9 mouse cellular contexts compared by ENCODE assay signal in the genomic region with DNA sequence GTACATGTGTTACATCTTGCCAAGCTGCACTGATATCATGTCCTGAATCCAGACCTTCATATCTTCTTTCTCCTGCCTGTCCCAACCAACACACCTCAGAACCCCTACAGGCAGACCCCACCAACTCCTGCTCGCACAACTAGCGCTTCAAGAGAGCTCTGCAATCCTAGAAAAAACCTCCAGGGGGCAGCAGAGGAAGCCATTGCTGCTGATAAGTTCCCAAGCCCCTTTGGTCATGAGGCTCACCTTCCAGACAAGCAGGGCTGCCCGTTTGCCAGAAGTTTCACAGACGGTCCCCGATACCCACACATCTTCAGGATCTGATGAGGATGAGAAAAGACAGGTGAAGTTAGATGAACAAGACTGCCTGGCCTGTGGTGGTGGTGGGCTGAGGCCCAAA. TPM values are rescaled to one million over a fixed set of nuclear protein-coding genes. Genes with fewer than 3 reads are reported as not detected.
DNase-seq lines count a peak whose midpoint lies in the region; ATAC-seq lines count a peak whose summit lies in the region.
"Had no signal": no experiment of that assay in that cellular context is flagged by ENCODE, and none has a peak within 500 bp of the region (broad histone marks: within the 10 kb centered on the region; RNA-seq: fewer than 3 reads in every experiment).

No protein-coding gene starts in this region.

- H3K9ac ChIP-seq in intestine, embryonic 14.5 days (ENCODE audit: low read length), result no peak overlapping the region
- H3K9ac ChIP-seq in intestine, embryonic 16.5 days (ENCODE audit: low read depth, low read length), result no peak overlapping the region
- H3K9ac ChIP-seq in forebrain, embryonic 11.5 days (ENCODE audit: low read length), result no peak overlapping the region
- peak overlapping the region; percentile 12; the same call in 1 of the 2 replicates for H3K9ac ChIP-seq in limb, embryonic 12.5 days (replicated peaks)
- H3K9ac ChIP-seq in neural tube, embryonic 11.5 days (ENCODE audit: low read length), result no peak overlapping the region

- H3K4me1 ChIP-seq in intestine, embryonic 14.5 days (replicated peaks; ENCODE audit: control insufficient read depth, insufficient read depth, low read length), result no peaks in the 10 kb centered on the region; the same call in 1 of the 2 replicates
- H3K4me1 ChIP-seq in intestine, embryonic 16.5 days (ENCODE audit: control insufficient read depth, insufficient read depth, low read length), result peaks cover 7% of the 10 kb centered on the region; the same call in 1 of the 2 replicates
- H3K4me1 ChIP-seq in forebrain, embryonic 11.5 days (replicated peaks; ENCODE audit: control insufficient read depth, insufficient read depth, low read length), result 0 out of 2 replicates have a peak, but pooled peaks cover 8% of the 10 kb centered on the region
- H3K4me1 ChIP-seq in limb, embryonic 12.5 days (replicated peaks), result peaks cover 12% of the 10 kb centered on the region
- H3K4me1 ChIP-seq in neural tube, embryonic 11.5 days (ENCODE audit: control insufficient read depth, insufficient read depth, low read length), result peaks cover 5% of the 10 kb centered on the region; the same call in 1 of the 2 replicates

- no peak overlapping the region for H3K4me3 ChIP-seq in intestine, embryonic 14.5 days (ENCODE audit: low read depth, low read length)
- H3K4me3 ChIP-seq in intestine, embryonic 16.5 days (ENCODE audit: low read length), result no peak overlapping the region
- H3K4me3 ChIP-seq in forebrain, embryonic 11.5 days (ENCODE audit: low read depth, low read length), result no peak overlapping the region
- no peak overlapping the region for H3K4me3 ChIP-seq in limb, embryonic 12.5 days (replicated peaks)
- H3K4me3 ChIP-seq in neural tube, embryonic 11.5 days (ENCODE audit: low read depth, low read length), result no peak overlapping the region
- H3K4me3 ChIP-seq: myocyte had no signal

- H3K9me3 ChIP-seq in intestine, embryonic 14.5 days (ENCODE audit: control insufficient read depth, low read length), result no peaks in the 10 kb centered on the region
- H3K9me3 ChIP-seq in intestine, embryonic 16.5 days (ENCODE audit: control insufficient read depth, low read length), result no peaks in the 10 kb centered on the region
- H3K9me3 ChIP-seq in forebrain, embryonic 11.5 days (ENCODE audit: control insufficient read depth, low read length), result no peaks in the 10 kb centered on the region
- no peaks in the 10 kb centered on the region for H3K9me3 ChIP-seq in limb, embryonic 12.5 days
- H3K9me3 ChIP-seq in neural tube, embryonic 11.5 days (ENCODE audit: control insufficient read depth, low read length), result no peaks in the 10 kb centered on the region

- H3K36me3 ChIP-seq in intestine, embryonic 14.5 days (ENCODE audit: control insufficient read depth, insufficient read depth, low read length), result no peaks in the 10 kb centered on the region
- no peaks in the 10 kb centered on the region for H3K36me3 ChIP-seq in intestine, embryonic 16.5 days (ENCODE audit: control insufficient read depth, insufficient read depth, low read length)
- no peaks in the 10 kb centered on the region for H3K36me3 ChIP-seq in forebrain, embryonic 11.5 days (ENCODE audit: control insufficient read depth, insufficient read depth, low read length)
- H3K36me3 ChIP-seq in limb, embryonic 12.5 days, result no peaks in the 10 kb centered on the region
- H3K36me3 ChIP-seq in neural tube, embryonic 11.5 days (ENCODE audit: control insufficient read depth, insufficient read depth, low read length), result no peaks in the 10 kb centered on the region

- H3K27ac ChIP-seq in intestine, embryonic 14.5 days (ENCODE audit: low read depth), result no peak overlapping the region
- no peak overlapping the region for H3K27ac ChIP-seq in intestine, embryonic 16.5 days (ENCODE audit: low read length)
- H3K27ac ChIP-seq in forebrain, embryonic 11.5 days (ENCODE audit: low read depth, low read length), result no peak overlapping the region
- no peak overlapping the region for H3K27ac ChIP-seq in limb, embryonic 12.5 days
- H3K27ac ChIP-seq in neural tube, embryonic 11.5 days (ENCODE audit: low read depth, low read length), result no peak overlapping the region

- 5% methylated on average over 5 of the region's 5 CpGs for WGBS in intestine, embryonic 14.5 days
- 8% methylated on average over 5 of the region's 5 CpGs for WGBS in intestine, embryonic 16.5 days
- WGBS in forebrain, embryonic 11.5 days, result 9% methylated on average over 5 of the region's 5 CpGs
- 7% methylated on average over 5 of the region's 5 CpGs for WGBS in limb, embryonic 12.5 days
- 10% methylated on average over 5 of the region's 5 CpGs for WGBS in neural tube, embryonic 11.5 days

- no peak for ATAC-seq in intestine, embryonic 14.5 days (replicated peaks; ENCODE audit: low FRiP score, low TSS enrichment, low read depth)
- ATAC-seq in intestine, embryonic 16.5 days, result no peak
- peak; percentile 30; the same call in 1 of the 2 replicates for ATAC-seq in forebrain, embryonic 11.5 days (replicated peaks; ENCODE audit: low FRiP score)
- ATAC-seq in limb, embryonic 12.5 days (ENCODE audit: insufficient number of reproducible peaks, insufficient read depth, low FRiP score, low TSS enrichment, low read depth), result no peak
- ATAC-seq in neural tube, embryonic 11.5 days (ENCODE audit: insufficient read depth, low FRiP score, low TSS enrichment), result no peak

- H3K4me2 ChIP-seq in intestine, embryonic 14.5 days (ENCODE audit: low read length), result no peak overlapping the region
- H3K4me2 ChIP-seq in intestine, embryonic 16.5 days (ENCODE audit: low read depth, low read length), result no peak overlapping the region
- no peak overlapping the region for H3K4me2 ChIP-seq in forebrain, embryonic 11.5 days (ENCODE audit: low read depth, low read length, severe bottlenecking)
- H3K4me2 ChIP-seq in limb, embryonic 12.5 days, result no peak overlapping the region
- no peak overlapping the region for H3K4me2 ChIP-seq in neural tube, embryonic 11.5 days (ENCODE audit: low read depth)

- peaks cover 36% of the 10 kb centered on the region for H3K27me3 ChIP-seq in intestine, embryonic 14.5 days (replicated peaks; ENCODE audit: control insufficient read depth, insufficient read depth, low read length)
- peaks cover 22% of the 10 kb centered on the region for H3K27me3 ChIP-seq in intestine, embryonic 16.5 days (replicated peaks; ENCODE audit: control insufficient read depth, insufficient read depth, low read length)
- peaks cover 30% of the 10 kb centered on the region for H3K27me3 ChIP-seq in forebrain, embryonic 11.5 days (ENCODE audit: control insufficient read depth, insufficient read depth, low read length)
- peaks cover 68% of the 10 kb centered on the region for H3K27me3 ChIP-seq in limb, embryonic 12.5 days
- peaks cover 31% of the 10 kb centered on the region for H3K27me3 ChIP-seq in neural tube, embryonic 11.5 days (ENCODE audit: control insufficient read depth, insufficient read depth, low read length)

- peak; percentile 95 for DNase-seq in intestine, embryonic 14.5 days (ENCODE audit: low spot score)
- peak; percentile 38 for DNase-seq in c-Kit-negative CD71-positive TER-119-positive erythroid progenitor cells, embryonic 14.5 days (ENCODE audit: low read depth, low spot score)
- peak; percentile 91 for DNase-seq in forebrain, embryonic 11.5 days (ENCODE audit: low spot score)
- DNase-seq in hindlimb bud, embryonic 11.5 days (ENCODE audit: extremely low spot score, low read depth, low spot score), result peak; percentile 66
- DNase-seq in neural tube, embryonic 11.5 days (ENCODE audit: low spot score), result peak; percentile 85
- peak; percentile 22 for DNase-seq in telencephalon, adult 2 months (ENCODE audit: low read depth, low spot score)

RNA-seq across cellular contexts. Expression of a gene that starts 3.3 kb away (rescaled TPM):
- 0.69 and 1.2 TPM in 2 replicates for polyA plus RNA-seq in intestine, embryonic 14.5 days (2014; fragmentation: Nextera tagmentation; extraction: Ambion mirVana)
- 1.2 and 1.4 TPM in 2 replicates for polyA plus RNA-seq in intestine, embryonic 16.5 days (2015; fragmentation: Nextera tagmentation; extraction: Ambion mirVana)
- polyA plus RNA-seq in forebrain, embryonic 11.5 days (2014; fragmentation: Nextera tagmentation; extraction: Ambion mirVana), result 0.19 and 0.24 TPM in 2 replicates
- polyA plus RNA-seq in limb, embryonic 12.5 days (2016; fragmentation: Nextera tagmentation; extraction: Ambion mirVana), result 0.61 and 0.68 TPM in 2 replicates
- 0.12 and 0.13 TPM in 2 replicates for polyA plus RNA-seq in neural tube, embryonic 11.5 days (2014; fragmentation: Nextera tagmentation; extraction: Ambion mirVana)

RNA-seq across cellular contexts. Expression of a gene that starts 5.8 kb away (rescaled TPM):
- polyA plus RNA-seq in intestine, embryonic 14.5 days (2014; fragmentation: Nextera tagmentation; extraction: Ambion mirVana), result 0.40 and 0.41 TPM in 2 replicates
- 0.23 and 0.37 TPM in 2 replicates for polyA plus RNA-seq in intestine, embryonic 16.5 days (2015; fragmentation: Nextera tagmentation; extraction: Ambion mirVana)
- polyA plus RNA-seq in forebrain, embryonic 11.5 days (2014; fragmentation: Nextera tagmentation; extraction: Ambion mirVana), result not detected in 2 replicates
- not detected in 2 replicates for polyA plus RNA-seq in limb, embryonic 12.5 days (2016; fragmentation: Nextera tagmentation; extraction: Ambion mirVana)
- polyA plus RNA-seq in neural tube, embryonic 11.5 days (2014; fragmentation: Nextera tagmentation; extraction: Ambion mirVana), result not detected in 2 replicates
- polyA plus RNA-seq: myocyte had no signal

RNA-seq across cellular contexts. Expression of a gene that starts 17.8 kb away (rescaled TPM):
- polyA plus RNA-seq in intestine, embryonic 14.5 days (2014; fragmentation: Nextera tagmentation; extraction: Ambion mirVana), result 5.8 and 7.0 TPM in 2 replicates
- polyA plus RNA-seq in intestine, embryonic 16.5 days (2015; fragmentation: Nextera tagmentation; extraction: Ambion mirVana), result 5.8 and 6.4 TPM in 2 replicates
- 2.5 and 4.4 TPM in 2 replicates for polyA plus RNA-seq in forebrain, embryonic 11.5 days (2014; fragmentation: Nextera tagmentation; extraction: Ambion mirVana)
- polyA plus RNA-seq in limb, embryonic 12.5 days (2016; fragmentation: Nextera tagmentation; extraction: Ambion mirVana), result 4.7 and 6.7 TPM in 2 replicates
- polyA plus RNA-seq in neural tube, embryonic 11.5 days (2014; fragmentation: Nextera tagmentation; extraction: Ambion mirVana), result 4.4 TPM in 2 replicates

RNA-seq across cellular contexts. Expression of a gene that starts 25.9 kb away (rescaled TPM):
- 1.5 and 1.9 TPM in 2 replicates for polyA plus RNA-seq in intestine, embryonic 14.5 days (2014; fragmentation: Nextera tagmentation; extraction: Ambion mirVana)
- 0.76 and 0.81 TPM in 2 replicates for polyA plus RNA-seq in intestine, embryonic 16.5 days (2015; fragmentation: Nextera tagmentation; extraction: Ambion mirVana)
- polyA plus RNA-seq in forebrain, embryonic 11.5 days (2014; fragmentation: Nextera tagmentation; extraction: Ambion mirVana), result 1.4 and 1.6 TPM in 2 replicates
- polyA plus RNA-seq in limb, embryonic 12.5 days (2016; fragmentation: Nextera tagmentation; extraction: Ambion mirVana), result 1.5 and 1.9 TPM in 2 replicates
- 1.8 and 2.6 TPM in 2 replicates for polyA plus RNA-seq in neural tube, embryonic 11.5 days (2014; fragmentation: Nextera tagmentation; extraction: Ambion mirVana)

RNA-seq across cellular contexts. Expression of a gene that starts 27.1 kb away (rescaled TPM):
- 1.3 and 1.6 TPM in 2 replicates for polyA plus RNA-seq in intestine, embryonic 14.5 days (2014; fragmentation: Nextera tagmentation; extraction: Ambion mirVana)
- polyA plus RNA-seq in intestine, embryonic 16.5 days (2015; fragmentation: Nextera tagmentation; extraction: Ambion mirVana), result 2.1 and 3.1 TPM in 2 replicates
- 0.47 and 0.73 TPM in 2 replicates for polyA plus RNA-seq in forebrain, embryonic 11.5 days (2014; fragmentation: Nextera tagmentation; extraction: Ambion mirVana)
- polyA plus RNA-seq in limb, embryonic 12.5 days (2016; fragmentation: Nextera tagmentation; extraction: Ambion mirVana), result 0.64 TPM in 1 of 2 replicates, not detected in the other
- polyA plus RNA-seq in neural tube, embryonic 11.5 days (2014; fragmentation: Nextera tagmentation; extraction: Ambion mirVana), result not detected in 2 replicates

Comparison
In these comparisons a context has a peak if more than half of its experiments do, and no peak if none do; other contexts are left out.
1. DNase-seq: peak in every context shown above with its lines; median percentile 95 in intestine, embryonic 14.5 days; 91 in forebrain, embryonic 11.5 days; 85 in neural tube, embryonic 11.5 days; 66 in hindlimb bud, embryonic 11.5 days; 38 in c-Kit-negative CD71-positive TER-119-positive erythroid progenitor cells, embryonic 14.5 days; 22 in telencephalon, adult 2 months.